Mouse (Mus musculus): Measurements from ENCODE around the gene Olig3.
"Not testable (repeated sequence)": the region's sequence is repeated elsewhere in the genome, so short reads cannot be mapped to it uniquely, and the experiment has no call there.

The Olig3 gene

GRCm38 (mm10) chr10:19361539-19362293 is 5.4 kb downstream of the Olig3 start:
- DNase-seq (ENCODE audit: low spot score in 2 of 2), result no peak

- no peak for DNase-seq (ENCODE audit: low spot score in 2 of 2)
Observed at GRCm38 (mm10) chr10:19362294-19362590, 5.9 kb downstream of the Olig3 start.

GRCm38 (mm10) chr10:19362861-19363260 is 6.5 kb downstream of the Olig3 start:
- DNase-seq (ENCODE audit: low spot score in 2 of 2), result no peak

GRCm38 (mm10) chr10:19363365-19363764 is 7.0 kb downstream of the Olig3 start:
- DNase-seq (ENCODE audit: low spot score in 2 of 2), result no peak

- no peak for DNase-seq (ENCODE audit: low spot score in 2 of 2)
Observed at GRCm38 (mm10) chr10:19369143-19369542, 12.8 kb downstream of the Olig3 start.

DNA sequence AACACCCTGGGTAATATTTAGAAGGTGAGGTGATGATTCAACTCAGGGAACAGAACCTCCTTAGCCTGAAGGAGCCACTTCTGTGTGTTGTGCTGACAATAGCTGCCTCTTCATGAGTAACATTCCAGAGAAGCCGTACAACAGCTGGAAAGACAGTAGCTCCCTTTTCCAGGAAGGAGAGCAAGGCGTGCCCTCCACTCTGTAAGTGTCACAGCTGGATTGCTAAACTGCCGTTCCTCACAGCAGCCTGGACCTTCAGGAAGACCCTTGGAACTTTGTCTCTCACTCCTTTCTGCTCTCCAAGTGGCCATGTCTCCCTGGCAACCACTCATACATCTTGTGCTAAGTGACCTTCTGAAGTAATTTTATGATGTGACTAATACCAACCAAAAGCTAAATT is 13.8 kb downstream of the Olig3 start:
- no peak for DNase-seq (ENCODE audit: low spot score in 2 of 2)

DNA sequence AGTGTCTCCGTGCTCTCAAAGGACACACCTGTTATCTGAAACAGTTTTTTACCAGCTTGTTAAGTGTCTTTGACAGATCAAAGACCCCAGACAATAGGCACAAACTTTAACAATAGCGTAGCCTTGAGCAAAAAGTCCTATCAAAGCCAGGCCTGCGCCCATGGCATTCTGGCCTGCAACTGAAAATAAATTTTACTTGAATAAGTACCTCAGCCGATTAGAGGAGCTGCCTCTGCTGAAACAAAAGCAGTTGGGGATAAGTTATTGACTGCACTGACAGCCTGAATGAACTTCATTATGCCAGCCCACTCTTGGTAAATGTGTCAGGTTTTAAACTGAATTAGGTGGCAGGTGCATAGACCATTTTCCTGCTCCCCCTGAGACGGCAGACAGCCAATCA is 15.9 kb downstream of the Olig3 start:
- DNase-seq (ENCODE audit: low spot score in 2 of 2), result no peak

DNA sequence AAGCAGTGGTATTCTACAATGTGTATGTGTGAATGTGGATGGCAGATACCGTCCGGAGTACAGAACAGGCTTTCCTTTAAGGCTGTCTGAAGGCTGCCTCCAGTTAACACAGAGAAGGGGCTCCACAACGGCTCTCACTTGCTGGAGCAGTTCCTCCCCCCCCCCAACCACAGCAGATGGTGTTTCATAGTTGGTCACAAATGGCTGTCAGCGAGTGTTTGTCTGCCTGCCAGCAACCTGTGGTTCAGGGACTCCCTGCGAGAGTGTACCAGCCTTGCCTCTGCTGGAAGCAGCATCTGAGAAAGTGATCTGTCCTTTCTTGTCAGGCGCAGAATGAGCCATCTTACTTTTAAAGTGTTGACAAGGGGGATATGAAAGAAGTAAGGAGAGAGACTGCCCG is 17.5 kb downstream of the Olig3 start:
- no peak for DNase-seq (ENCODE audit: low spot score in 2 of 2)

DNA sequence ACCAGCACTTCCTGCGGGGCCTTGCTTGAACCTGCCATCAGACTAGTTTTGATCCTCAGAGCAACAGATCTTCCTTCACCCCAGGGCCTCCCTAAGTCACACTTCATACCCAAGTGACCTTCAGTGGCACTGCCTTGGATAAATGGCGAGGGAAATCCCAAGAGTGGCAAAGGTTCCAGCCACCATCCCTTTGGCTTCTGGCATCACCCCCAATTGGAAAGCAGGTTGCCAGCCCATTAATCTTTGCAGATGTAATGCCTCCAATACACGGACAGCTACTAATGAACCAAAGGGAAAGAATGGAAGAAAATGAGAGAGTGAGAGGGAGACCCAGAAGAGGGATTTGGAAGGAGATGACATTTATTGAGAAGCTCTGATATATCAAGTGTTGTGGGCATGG is 18.0 kb downstream of the Olig3 start:
- no peak for DNase-seq (ENCODE audit: low spot score in 2 of 2)

- no peak for DNase-seq (ENCODE audit: low spot score in 2 of 2)
Observed at GRCm38 (mm10) chr10:19375838-19376237, 19.5 kb downstream of the Olig3 start.

DNA sequence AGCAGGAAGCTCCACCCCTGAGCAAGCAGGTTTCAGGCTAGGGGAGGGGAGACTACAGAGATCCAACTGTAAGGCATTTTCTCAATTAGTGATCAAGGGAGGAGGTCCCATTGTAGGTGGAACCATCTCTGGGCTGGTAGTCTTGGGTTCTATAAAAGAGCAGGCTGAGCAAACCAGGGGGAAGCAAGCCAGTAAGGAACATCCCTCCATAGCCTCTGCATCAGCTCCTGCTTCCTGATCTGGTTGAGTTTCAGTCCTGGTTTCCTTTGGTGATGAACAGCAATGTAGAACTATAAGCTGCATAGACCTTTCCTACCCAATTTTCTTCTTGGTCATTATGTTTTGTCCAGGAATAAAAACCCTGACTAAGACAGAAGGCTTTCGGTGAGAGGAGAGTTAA is 24.6 kb downstream of the Olig3 start:
- not testable (repeated sequence) for DNase-seq (ENCODE audit: low spot score in 2 of 2)

- no peak for DNase-seq (ENCODE audit: low spot score in 2 of 2)
Observed at GRCm38 (mm10) chr10:19384176-19384575, 27.8 kb downstream of the Olig3 start.

DNA sequence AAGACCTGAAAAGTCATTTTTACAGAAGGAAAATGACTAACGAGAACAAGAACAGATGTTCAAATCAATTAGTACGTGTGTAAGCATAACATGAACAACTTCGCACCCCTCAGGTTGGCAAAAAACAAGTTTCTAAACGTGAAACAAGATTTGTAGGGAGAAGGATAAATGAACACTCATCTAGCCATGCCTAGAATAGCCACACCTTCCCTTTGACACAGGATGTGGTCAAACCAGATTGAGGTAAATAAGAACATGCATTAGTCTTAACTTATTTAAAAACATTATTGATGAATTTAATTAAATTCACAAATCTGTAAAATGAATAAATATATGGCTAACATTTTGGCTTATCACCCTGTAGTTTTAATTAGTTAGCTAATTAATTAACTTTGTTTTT is 35.5 kb downstream of the Olig3 start:
- DNase-seq (ENCODE audit: low spot score in 2 of 2), result no peak

- no peak for DNase-seq (ENCODE audit: low spot score in 2 of 2)
Observed at GRCm38 (mm10) chr10:19396485-19397137, 40.3 kb downstream of the Olig3 start.

- no peak for DNase-seq (ENCODE audit: low spot score in 2 of 2)
Observed at GRCm38 (mm10) chr10:19397396-19397795, 41.1 kb downstream of the Olig3 start.

DNA sequence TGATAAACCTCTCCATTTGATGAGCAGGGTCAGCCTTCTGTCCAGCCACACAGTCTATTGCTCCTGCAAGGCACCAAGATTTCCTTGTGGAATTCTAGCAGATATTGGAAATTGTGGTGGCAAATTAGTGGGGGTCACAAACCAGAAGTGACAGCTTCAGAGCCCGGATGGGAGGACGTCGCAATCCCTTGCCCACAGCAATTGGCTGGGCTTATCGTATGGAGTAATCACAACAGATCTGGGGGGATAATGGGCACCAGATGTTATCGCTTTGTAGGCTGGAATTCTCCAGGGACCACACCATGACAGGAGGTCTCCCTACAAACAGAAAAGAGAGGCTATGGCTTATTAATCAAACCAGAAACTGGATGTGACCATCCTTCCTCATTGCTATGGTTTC is 44.8 kb downstream of the Olig3 start:
- DNase-seq (ENCODE audit: low spot score in 2 of 2), result no peak

DNA sequence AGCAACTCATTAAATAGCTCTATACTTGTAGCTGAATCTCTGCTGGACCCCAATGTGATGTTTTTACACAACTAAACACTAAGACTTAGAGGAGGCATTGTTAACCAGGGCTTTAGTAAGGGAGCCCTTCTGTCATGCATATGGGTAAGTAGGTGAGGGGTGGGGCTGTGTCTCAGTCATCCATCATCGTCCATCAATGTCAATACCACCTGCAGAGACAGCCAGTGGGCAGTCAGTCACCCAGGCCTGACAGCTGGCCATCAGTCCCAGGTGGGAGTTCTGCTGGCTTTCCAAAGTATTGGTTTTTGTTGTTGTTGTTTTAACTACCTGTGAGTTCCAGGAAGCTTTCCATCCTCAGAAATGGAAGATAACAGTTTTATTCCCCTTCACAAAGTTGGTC is 48.1 kb downstream of the Olig3 start:
- no peak for DNase-seq (ENCODE audit: low spot score in 2 of 2)

DNA sequence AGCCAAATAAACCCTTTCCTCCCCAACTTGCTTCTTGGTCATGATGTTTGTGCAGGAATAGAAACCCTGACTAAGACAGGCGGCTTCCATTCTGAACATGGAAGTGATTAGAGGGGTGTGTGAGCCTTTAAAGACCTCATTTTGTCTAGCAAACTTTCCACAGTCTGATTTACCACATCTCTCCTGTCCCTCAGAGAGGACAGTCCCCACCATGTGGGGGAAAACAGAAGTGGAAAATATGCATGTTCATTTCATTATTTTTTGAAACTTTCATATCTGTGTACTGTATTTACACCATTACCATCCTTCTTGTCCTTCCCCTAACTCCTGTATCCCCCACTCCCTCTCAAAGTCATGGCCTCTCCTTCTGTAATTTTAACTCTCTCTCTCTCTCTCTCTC is 49.6 kb downstream of the Olig3 start:
- DNase-seq (ENCODE audit: low spot score in 2 of 2), result no peak

GRCm38 (mm10) chr10:19407168-19407567 is 50.8 kb downstream of the Olig3 start:
- DNase-seq (ENCODE audit: low spot score in 2 of 2), result no peak
